Mouse (Mus musculus): ENCODE data around the gene Prlr. TPM values are rescaled to one million over a fixed set of nuclear protein-coding genes. Genes with fewer than 3 reads are reported as not detected.

The Prlr gene
- 0.14 and 0.15 TPM in 2 replicates for polyA plus RNA-seq (2012; rRNA removed)

DNA sequence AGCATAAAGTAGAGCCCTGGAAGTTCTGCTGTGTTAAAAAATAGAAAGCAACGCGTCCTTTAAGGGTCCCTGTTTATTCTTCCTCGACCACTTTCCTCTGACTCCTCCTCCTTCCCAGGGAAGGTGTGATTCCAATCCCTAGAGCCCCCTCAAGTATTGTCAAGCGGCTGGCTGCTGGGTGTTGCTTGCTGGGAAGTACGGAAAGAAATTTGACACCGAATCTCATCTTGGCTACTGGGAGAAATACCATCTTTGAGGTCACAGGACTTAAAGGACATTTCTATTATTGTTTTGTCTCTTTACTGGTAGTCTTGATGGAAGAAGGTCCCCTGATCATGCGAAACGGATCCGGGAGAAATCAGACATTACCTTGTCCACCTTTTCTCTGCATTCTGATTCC is at the start of gene Prlr:
TSS of gene Prlr (plus strand) at position 156 of the 400 bp plus-strand sequence.
- no peak within 1 kb of the TSS for H3K27ac ChIP-seq (ENCODE audit: insufficient read depth, low read length)
- peak within 1 kb of the TSS; percentile 42; the same call in 1 of the 2 replicates for H3K4me3 ChIP-seq (ENCODE audit: extremely low read depth, insufficient read depth, insufficient read length)
- H3K27me3 ChIP-seq (ENCODE audit: control insufficient read depth, insufficient read depth, low read length), result no peaks in the 10 kb centered on the region
- WGBS, result 58% methylated on average over 9 of the region's 9 CpGs
- DNase-seq (ENCODE audit: low read depth in 1 of 2, low spot score in 2 of 2), result no peak
- H3K36me3 ChIP-seq (ENCODE audit: control insufficient read depth, insufficient read depth, low read length), result no peaks in the 10 kb centered on the region
- peaks cover 2% of the 10 kb centered on the region; the same call in 1 of the 2 replicates for H3K4me1 ChIP-seq (ENCODE audit: control insufficient read depth, insufficient read depth, insufficient read length)
- TF ChIP-seq POLR2A (IDR thresholded peaks at IDR 0.05; ENCODE audit: low read depth, low read length) (no peak), CTCF (IDR thresholded peaks at IDR 0.05; ENCODE audit: extremely low read depth, insufficient read depth, insufficient read length, insufficient replicate concordance) (no peak)

DNA sequence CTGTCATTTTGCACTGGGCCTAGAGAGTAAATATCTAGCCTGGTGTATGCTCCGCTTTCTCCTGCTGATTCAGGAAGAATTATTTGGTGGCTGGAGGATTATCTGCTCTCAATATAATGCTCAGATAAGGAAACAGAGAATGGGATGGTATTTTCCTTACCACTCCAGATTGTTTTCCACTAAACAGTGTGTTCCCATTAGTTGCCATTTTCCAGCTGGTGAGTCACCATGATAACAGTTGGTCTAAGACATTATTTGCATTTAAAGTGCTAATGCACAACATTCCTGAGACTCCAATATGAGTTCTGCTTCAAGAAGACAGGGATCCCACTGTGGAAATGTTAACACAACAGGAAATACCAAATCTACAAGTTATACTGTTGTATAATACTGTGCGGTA is 43.3 kb upstream of the Prlr start:
- no peak overlapping the region for H3K4me3 ChIP-seq (ENCODE audit: extremely low read depth, insufficient read depth, insufficient read length)
- no peak for TF ChIP-seq CTCF (IDR thresholded peaks at IDR 0.05; ENCODE audit: extremely low read depth, insufficient read depth, insufficient read length, insufficient replicate concordance)
- no peak for TF ChIP-seq POLR2A (IDR thresholded peaks at IDR 0.05; ENCODE audit: low read depth, low read length)
- H3K27me3 ChIP-seq (ENCODE audit: control insufficient read depth, insufficient read depth, low read length), result no peaks in the 10 kb centered on the region
- no peak overlapping the region for H3K27ac ChIP-seq (ENCODE audit: insufficient read depth, low read length)
- WGBS, result 93% methylated on average over 2 of the region's 2 CpGs
- no peak for DNase-seq (ENCODE audit: low read depth in 1 of 2, low spot score in 2 of 2)
- H3K4me1 ChIP-seq (ENCODE audit: control insufficient read depth, insufficient read depth, insufficient read length), result no peaks in the 10 kb centered on the region
- no peaks in the 10 kb centered on the region for H3K36me3 ChIP-seq (ENCODE audit: control insufficient read depth, insufficient read depth, low read length)

GRCm38 (mm10) chr15:10134889-10135288 is 42.1 kb upstream of the Prlr start:
- no peaks in the 10 kb centered on the region for H3K4me1 ChIP-seq (ENCODE audit: control insufficient read depth, insufficient read depth, insufficient read length)
- H3K4me3 ChIP-seq (ENCODE audit: extremely low read depth, insufficient read depth, insufficient read length), result no peak overlapping the region
- no peak overlapping the region for H3K27ac ChIP-seq (ENCODE audit: insufficient read depth, low read length)
- TF ChIP-seq POLR2A (IDR thresholded peaks at IDR 0.05; ENCODE audit: low read depth, low read length), result no peak
- TF ChIP-seq CTCF (IDR thresholded peaks at IDR 0.05; ENCODE audit: extremely low read depth, insufficient read depth, insufficient read length, insufficient replicate concordance), result no peak
- 72% methylated on average over 4 of the region's 4 CpGs for WGBS
- H3K27me3 ChIP-seq (ENCODE audit: control insufficient read depth, insufficient read depth, low read length), result no peaks in the 10 kb centered on the region
- no peak for DNase-seq (ENCODE audit: low read depth in 1 of 2, low spot score in 2 of 2)
- no peaks in the 10 kb centered on the region for H3K36me3 ChIP-seq (ENCODE audit: control insufficient read depth, insufficient read depth, low read length)

DNA sequence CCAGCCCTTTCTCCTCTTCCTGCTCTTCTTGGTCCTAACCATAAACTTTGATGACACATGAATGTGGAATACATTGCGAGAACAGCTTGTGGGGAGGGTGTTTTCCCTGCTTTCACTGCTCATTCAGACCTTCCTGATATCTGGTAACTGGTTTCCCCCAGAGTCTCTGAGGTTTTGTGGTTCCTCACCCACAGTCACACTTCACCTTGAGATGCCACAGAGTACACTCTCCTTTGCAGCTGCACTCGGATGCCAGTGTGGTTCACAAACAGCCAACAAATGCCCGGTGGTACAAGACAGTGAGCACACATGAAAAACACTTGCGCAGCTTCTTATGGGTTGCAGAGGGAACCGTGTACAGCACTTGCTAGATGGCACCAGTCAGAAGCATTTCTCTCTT is 32.5 kb upstream of the Prlr start:
- H3K4me3 ChIP-seq (ENCODE audit: extremely low read depth, insufficient read depth, insufficient read length), result no peak overlapping the region
- H3K36me3 ChIP-seq (ENCODE audit: control insufficient read depth, insufficient read depth, low read length), result no peaks in the 10 kb centered on the region
- 6% methylated on average over 5 of the region's 5 CpGs for WGBS
- no peak overlapping the region for H3K27ac ChIP-seq (ENCODE audit: insufficient read depth, low read length)
- TF ChIP-seq POLR2A (IDR thresholded peaks at IDR 0.05; ENCODE audit: low read depth, low read length) (no peak), CTCF (IDR thresholded peaks at IDR 0.05; ENCODE audit: extremely low read depth, insufficient read depth, insufficient read length, insufficient replicate concordance) (no peak)
- no peaks in the 10 kb centered on the region for H3K27me3 ChIP-seq (ENCODE audit: control insufficient read depth, insufficient read depth, low read length)
- H3K4me1 ChIP-seq (ENCODE audit: control insufficient read depth, insufficient read depth, insufficient read length), result 0 out of 2 replicates have a peak, but pooled peaks cover 4% of the 10 kb centered on the region
- peak; percentile 25 to 29 for DNase-seq (ENCODE audit: low read depth in 1 of 2, low spot score in 2 of 2)

- 90% methylated on average over 4 of the region's 4 CpGs for WGBS
- no peaks in the 10 kb centered on the region for H3K27me3 ChIP-seq (ENCODE audit: control insufficient read depth, insufficient read depth, low read length)
- no peak overlapping the region for H3K4me3 ChIP-seq (ENCODE audit: extremely low read depth, insufficient read depth, insufficient read length)
- DNase-seq (ENCODE audit: low read depth in 1 of 2, low spot score in 2 of 2), result no peak
- H3K36me3 ChIP-seq (ENCODE audit: control insufficient read depth, insufficient read depth, low read length), result no peaks in the 10 kb centered on the region
- no peak for TF ChIP-seq POLR2A (IDR thresholded peaks at IDR 0.05; ENCODE audit: low read depth, low read length)
- no peak for TF ChIP-seq CTCF (IDR thresholded peaks at IDR 0.05; ENCODE audit: extremely low read depth, insufficient read depth, insufficient read length, insufficient replicate concordance)
- H3K27ac ChIP-seq (ENCODE audit: insufficient read depth, low read length), result no peak overlapping the region
- 0 out of 2 replicates have a peak, but pooled peaks cover 4% of the 10 kb centered on the region for H3K4me1 ChIP-seq (ENCODE audit: control insufficient read depth, insufficient read depth, insufficient read length)
Measured at GRCm38 (mm10) chr15:10148196-10148595, 28.8 kb upstream of the Prlr start.

GRCm38 (mm10) chr15:10160663-10161062 is 16.4 kb upstream of the Prlr start:
- DNase-seq (ENCODE audit: low read depth in 1 of 2, low spot score in 2 of 2), result no peak
- no peak overlapping the region for H3K27ac ChIP-seq (ENCODE audit: insufficient read depth, low read length)
- H3K27me3 ChIP-seq (ENCODE audit: control insufficient read depth, insufficient read depth, low read length), result no peaks in the 10 kb centered on the region
- no peak overlapping the region for H3K4me3 ChIP-seq (ENCODE audit: extremely low read depth, insufficient read depth, insufficient read length)
- no peaks in the 10 kb centered on the region for H3K36me3 ChIP-seq (ENCODE audit: control insufficient read depth, insufficient read depth, low read length)
- WGBS, result 94% methylated on average over 2 of the region's 2 CpGs
- no peak for TF ChIP-seq CTCF (IDR thresholded peaks at IDR 0.05; ENCODE audit: extremely low read depth, insufficient read depth, insufficient read length, insufficient replicate concordance)
- no peak for TF ChIP-seq POLR2A (IDR thresholded peaks at IDR 0.05; ENCODE audit: low read depth, low read length)
- no peaks in the 10 kb centered on the region for H3K4me1 ChIP-seq (ENCODE audit: control insufficient read depth, insufficient read depth, insufficient read length)

GRCm38 (mm10) chr15:10175078-10175477 is 2.0 kb upstream of the Prlr start:
- peaks cover 2% of the 10 kb centered on the region; the same call in 1 of the 2 replicates for H3K4me1 ChIP-seq (ENCODE audit: control insufficient read depth, insufficient read depth, insufficient read length)
- TF ChIP-seq POLR2A (IDR thresholded peaks at IDR 0.05; ENCODE audit: low read depth, low read length), result no peak
- TF ChIP-seq CTCF (IDR thresholded peaks at IDR 0.05; ENCODE audit: extremely low read depth, insufficient read depth, insufficient read length, insufficient replicate concordance), result no peak
- no peak overlapping the region for H3K4me3 ChIP-seq (ENCODE audit: extremely low read depth, insufficient read depth, insufficient read length)
- no peaks in the 10 kb centered on the region for H3K36me3 ChIP-seq (ENCODE audit: control insufficient read depth, insufficient read depth, low read length)
- no peak overlapping the region for H3K27ac ChIP-seq (ENCODE audit: insufficient read depth, low read length)
- no peak for DNase-seq (ENCODE audit: low read depth in 1 of 2, low spot score in 2 of 2)
- WGBS, result 92% methylated on average over 6 of the region's 6 CpGs
- H3K27me3 ChIP-seq (ENCODE audit: control insufficient read depth, insufficient read depth, low read length), result no peaks in the 10 kb centered on the region

All from spleen, adult 2 months (tissue).